Mouse (Mus musculus) c-Kit-negative CD71-positive TER-119-positive erythroid progenitor cells, embryonic 14.5 days (primary cell): ENCODE data around the gene Fli1.
A peak's percentile ranks its signal among the peaks of the same experiment; 100 is the strongest.

Experiments used
- DNase-seq: peaks from one replicate; pipeline ENCODE4 v3.0.0-alpha.2; 2013; ENCODE audit warnings: low read depth, low spot score

The Fli1 gene

GRCm38 (mm10) chr9:32542212-32543039, at the start of gene Fli1:
Fli1 (minus strand) TSS chr9:32542861.
- no peak for DNase-seq

GRCm38 (mm10) chr9:32591732-32592582, 49.3 kb upstream of the Fli1 start:
- DNase-seq, result peak; percentile 64

- DNase-seq, result no peak
Measured at GRCm38 (mm10) chr9:32590571-32590970, 47.9 kb upstream of the Fli1 start.

GRCm38 (mm10) chr9:32589900-32590299, 47.2 kb upstream of the Fli1 start:
- peak; percentile 56 for DNase-seq

GRCm38 (mm10) chr9:32585357-32585756, 42.7 kb upstream of the Fli1 start:
- DNase-seq, result no peak

GRCm38 (mm10) chr9:32583905-32584304, 41.2 kb upstream of the Fli1 start:
- no peak for DNase-seq

GRCm38 (mm10) chr9:32581851-32582573, 39.4 kb upstream of the Fli1 start:
- no peak for DNase-seq

- DNase-seq, result no peak
Measured at GRCm38 (mm10) chr9:32578411-32578810, 35.8 kb upstream of the Fli1 start.

- DNase-seq, result no peak
Measured at GRCm38 (mm10) chr9:32573638-32574037, 31.0 kb upstream of the Fli1 start.

- DNase-seq, result no peak
Measured at GRCm38 (mm10) chr9:32571676-32572075, 29.0 kb upstream of the Fli1 start.

- no peak for DNase-seq
Measured at GRCm38 (mm10) chr9:32570547-32570946, 27.9 kb upstream of the Fli1 start.

GRCm38 (mm10) chr9:32569261-32569660, 26.6 kb upstream of the Fli1 start:
- DNase-seq, result no peak

GRCm38 (mm10) chr9:32567603-32568002, 24.9 kb upstream of the Fli1 start:
- DNase-seq, result no peak

- DNase-seq, result no peak
Measured at GRCm38 (mm10) chr9:32565309-32565708, 22.6 kb upstream of the Fli1 start.

- no peak for DNase-seq
Measured at GRCm38 (mm10) chr9:32562837-32563236, 20.2 kb upstream of the Fli1 start.

- DNase-seq, result no peak
Measured at GRCm38 (mm10) chr9:32562409-32562808, 19.7 kb upstream of the Fli1 start.

GRCm38 (mm10) chr9:32561190-32561890, 18.7 kb upstream of the Fli1 start:
- no peak for DNase-seq

- peak; percentile 13 for DNase-seq
Measured at GRCm38 (mm10) chr9:32559859-32560258, 17.2 kb upstream of the Fli1 start.

GRCm38 (mm10) chr9:32559454-32559853, 16.8 kb upstream of the Fli1 start:
- DNase-seq, result no peak

GRCm38 (mm10) chr9:32556313-32556712, 13.7 kb upstream of the Fli1 start:
- DNase-seq, result no peak

- DNase-seq, result no peak
Measured at GRCm38 (mm10) chr9:32555279-32555678, 12.6 kb upstream of the Fli1 start.
